8 mouse cellular contexts compared by ENCODE assay signal in the genomic region with DNA sequence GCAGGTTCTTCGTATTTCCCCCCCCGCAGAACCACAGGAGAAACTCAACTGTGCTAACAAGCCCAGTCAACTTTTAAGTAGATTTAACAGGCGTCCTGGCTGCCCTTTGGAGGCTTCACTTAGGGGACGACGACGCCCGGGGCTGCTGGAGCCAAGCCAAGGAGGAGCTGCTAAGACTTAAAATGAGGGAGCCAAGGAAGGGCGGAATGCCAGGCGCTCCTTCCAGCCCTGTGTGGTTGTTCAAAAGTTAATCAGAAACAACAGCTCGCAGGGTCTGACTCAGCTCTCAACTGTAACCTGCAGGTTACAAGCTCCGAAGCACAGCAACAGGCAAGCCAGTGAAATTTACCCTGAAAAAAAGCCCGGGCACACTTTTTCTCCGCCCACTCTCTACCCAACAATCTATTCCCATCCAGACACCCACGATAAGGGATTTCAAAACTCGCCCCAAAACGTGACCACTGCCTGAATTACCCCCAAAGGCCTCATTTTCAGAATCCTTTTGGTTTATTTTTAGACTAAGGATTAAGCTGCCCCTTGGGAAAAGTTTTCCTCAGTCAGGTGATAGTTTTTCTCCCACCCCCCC. TPM values are rescaled to one million over a fixed set of nuclear protein-coding genes. Genes with fewer than 3 reads are reported as not detected.
DNase-seq lines count a peak whose midpoint lies in the region; ATAC-seq lines count a peak whose summit lies in the region.

No protein-coding gene starts in this region.

- H3K4me1 ChIP-seq in hindbrain, embryonic 16.5 days (ENCODE audit: control insufficient read depth, insufficient read depth, low read depth, low read length) = peaks cover 32% of the 10 kb centered on the region

- no peaks in the 10 kb centered on the region for H3K27me3 ChIP-seq in hindbrain, embryonic 16.5 days (replicated peaks; ENCODE audit: control insufficient read depth, insufficient read depth, low read length)

- intact Hi-C loops in left cerebral cortex, postnatal 36 days (cut with DNase I) = loop anchor here (2.0 to 5.0 kb wide), 2 partner anchors 39 to 59 kb away; partner anchors contain the start of genes Hmmr and Nudcd2

- peak; percentile 67 to 87 for DNase-seq in adrenal gland, adult (ENCODE audit: inconsistent age in 2 of 2, low spot score in 1 of 2)
- peak; percentile 56 for DNase-seq in embryo, embryonic 10 days (ENCODE audit: low spot score)
- peak; percentile 49 to 68 for DNase-seq in gastrocnemius, adult 8-10 months (ENCODE audit: low spot score in 2 of 2)
- peak; percentile 53 to 61 for DNase-seq in left cerebral cortex, postnatal 36 days (ENCODE audit: low spot score in 2 of 2)
- peak; percentile 50 for DNase-seq in mesoderm, embryonic 11.5 days (ENCODE audit: low read depth, low spot score)
- DNase-seq in skeletal muscle tissue, adult 2 months (ENCODE audit: low read depth, low spot score) = peak; percentile 70
- peak; percentile 74 for DNase-seq in yolk sac, embryonic 10.5 days (ENCODE audit: low spot score)

- H3K9ac ChIP-seq in hindbrain, embryonic 16.5 days (ENCODE audit: low read depth, low read length) = peak overlapping the region; percentile 54

- H3K9me3 ChIP-seq in hindbrain, embryonic 16.5 days (ENCODE audit: control insufficient read depth, low read length) = no peaks in the 10 kb centered on the region

- WGBS in hindbrain, embryonic 16.5 days = under 1% methylated on average over 16 of the region's 16 CpGs

- peak overlapping the region; percentile 97 for H3K4me2 ChIP-seq in hindbrain, embryonic 16.5 days (ENCODE audit: low read length)

- ATAC-seq in hindbrain, embryonic 16.5 days = no peak

- peak overlapping the region; percentile 83 for H3K4me3 ChIP-seq in hindbrain, embryonic 16.5 days (ENCODE audit: low read length)

- no peaks in the 10 kb centered on the region for H3K36me3 ChIP-seq in hindbrain, embryonic 16.5 days (ENCODE audit: control insufficient read depth, insufficient read depth, low read length)

- H3K27ac ChIP-seq in hindbrain, embryonic 16.5 days (ENCODE audit: low read depth, low read length) = peak overlapping the region; percentile 67

RNA-seq across cellular contexts. Expression of gene Mat2b, which starts 1.5 kb away (rescaled TPM):
- total RNA-seq in gastrocnemius, adult 8-10 months (2022) = 10 to 100 TPM; 58.9 to 73.5 (median 64.8) TPM
- 57.8 and 59.0 TPM in 2 replicates for polyA plus RNA-seq in hindbrain, embryonic 16.5 days (2015; fragmentation: Nextera tagmentation; extraction: Ambion mirVana)
- total RNA-seq in left cerebral cortex, postnatal 36 days (2021) = 100 to 1,000 TPM; 160 to 179 TPM

RNA-seq across cellular contexts. Expression of gene Hmmr, which starts 39.8 kb away (rescaled TPM):
- total RNA-seq in gastrocnemius, adult 8-10 months (2022) = not detected
- 7.0 and 8.1 TPM in 2 replicates for polyA plus RNA-seq in hindbrain, embryonic 16.5 days (2015; fragmentation: Nextera tagmentation; extraction: Ambion mirVana)
- total RNA-seq in left cerebral cortex, postnatal 36 days (2021) = under 1 TPM; 0.74 to 0.82 TPM

RNA-seq across cellular contexts. Expression of gene Nudcd2, which starts 40.0 kb away (rescaled TPM):
- 10 to 100 TPM; 13.1 to 14.5 (median 13.6) TPM for total RNA-seq in gastrocnemius, adult 8-10 months (2022)
- polyA plus RNA-seq in hindbrain, embryonic 16.5 days (2015; fragmentation: Nextera tagmentation; extraction: Ambion mirVana) = 57.7 and 61.1 TPM in 2 replicates
- 10 to 100 TPM; 18.1 to 21.3 TPM for total RNA-seq in left cerebral cortex, postnatal 36 days (2021)
